Mouse (Mus musculus) thymus, postnatal 4 days (tissue): ENCODE results near the gene Rnft2.

ENCODE experiments used
- DNase-seq: peaks from one replicate; pipeline ENCODE4 v3.0.0; 2021

Gene Rnft2

GRCm38 (mm10) chr5:118171665-118172064, 73.3 kb downstream of the Rnft2 start:
- peak; percentile 38 for DNase-seq

- peak; percentile 56 for DNase-seq
Observed at GRCm38 (mm10) chr5:118170888-118171529, 73.9 kb downstream of the Rnft2 start.

DNA sequence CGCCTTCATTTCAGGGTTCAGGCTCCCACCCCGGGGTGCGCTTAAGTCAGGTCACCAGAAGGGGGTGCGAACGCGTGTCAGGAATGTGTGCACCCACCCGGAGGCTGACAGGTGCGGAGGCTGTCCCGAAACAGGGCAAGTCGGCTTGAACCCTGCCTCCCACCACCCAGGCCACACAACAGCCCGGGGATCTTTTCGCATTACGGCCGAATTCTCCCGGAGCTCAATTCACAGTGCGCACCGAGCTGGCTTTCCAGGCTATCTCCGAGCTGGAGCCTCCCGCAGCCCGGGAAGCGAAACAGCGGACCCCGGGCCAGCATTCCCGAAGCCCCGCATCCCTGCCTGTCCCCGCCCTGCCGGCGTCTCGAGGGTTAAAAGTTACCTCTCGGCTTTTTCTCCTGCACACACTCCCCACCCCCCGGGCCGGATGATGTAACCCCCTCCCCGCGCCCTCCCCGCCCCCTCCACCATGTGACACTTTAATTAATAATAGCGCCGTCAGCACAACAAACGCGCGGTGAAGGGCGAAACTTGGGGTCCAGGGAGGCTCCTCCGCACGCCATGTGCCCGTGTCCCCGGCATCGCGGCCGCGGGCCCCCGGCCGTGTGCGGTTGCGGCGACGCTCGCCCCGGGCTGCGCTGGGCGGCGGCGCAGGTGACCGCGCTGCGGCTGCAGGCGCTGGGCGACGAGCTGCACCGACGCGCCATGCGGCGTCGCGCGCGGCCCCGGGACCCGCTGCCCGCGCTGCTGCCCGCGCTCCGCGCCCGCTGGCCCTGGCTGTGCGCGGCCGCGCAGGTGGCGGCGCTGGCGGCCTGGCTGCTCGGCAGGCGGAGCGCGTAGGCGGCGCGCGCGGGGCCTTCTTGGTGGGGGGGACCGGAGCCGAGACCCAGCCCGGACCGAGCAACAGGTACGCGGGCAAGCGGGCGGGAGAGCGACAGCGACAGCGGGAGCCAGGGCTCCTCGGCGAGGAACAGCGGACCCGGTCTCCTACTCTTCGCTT, 75.4 kb downstream of the Rnft2 start:
- peak; percentile 69 for DNase-seq

DNA sequence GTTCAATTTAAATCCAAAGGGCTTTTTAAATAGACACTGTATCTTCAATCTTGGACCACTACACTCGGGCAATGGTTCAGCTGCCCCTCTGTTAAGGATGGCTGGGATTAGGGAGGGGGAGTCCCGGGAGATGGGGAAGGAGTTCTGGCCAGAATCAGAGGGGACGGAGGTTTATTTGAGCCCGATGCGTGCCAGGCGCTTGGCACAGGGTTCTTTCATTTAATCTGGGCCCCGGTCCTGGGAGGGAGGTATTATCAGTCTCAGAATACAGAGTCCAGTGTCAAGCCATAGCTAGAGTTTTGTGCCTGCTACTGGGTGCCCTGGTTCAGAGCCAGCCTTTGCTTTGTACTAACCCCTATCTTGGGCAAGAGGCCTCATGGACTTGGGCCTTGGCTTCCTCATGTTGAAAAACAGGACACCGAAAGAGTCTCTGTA, 77.3 kb downstream of the Rnft2 start:
- DNase-seq: no peak

DNA sequence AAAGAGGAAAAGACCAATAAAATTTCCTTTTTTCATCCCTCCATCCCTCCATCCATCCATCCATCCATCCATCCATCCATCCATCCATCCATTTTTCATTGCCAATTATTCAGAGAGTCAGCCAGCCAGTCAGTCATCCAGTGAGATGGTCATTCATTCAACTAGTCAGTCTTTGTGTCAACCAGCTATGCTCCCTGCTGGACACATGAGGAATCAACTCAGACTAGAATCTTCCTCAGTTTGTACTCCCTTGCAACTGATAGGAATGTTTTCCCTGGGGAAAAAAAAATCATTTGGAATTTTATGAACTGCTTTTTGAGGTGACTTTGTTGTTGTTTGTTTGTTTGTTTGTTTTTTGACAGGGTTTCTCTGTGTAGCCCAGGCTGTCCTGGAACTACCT, 79.5 kb downstream of the Rnft2 start:
- no peak for DNase-seq

DNA sequence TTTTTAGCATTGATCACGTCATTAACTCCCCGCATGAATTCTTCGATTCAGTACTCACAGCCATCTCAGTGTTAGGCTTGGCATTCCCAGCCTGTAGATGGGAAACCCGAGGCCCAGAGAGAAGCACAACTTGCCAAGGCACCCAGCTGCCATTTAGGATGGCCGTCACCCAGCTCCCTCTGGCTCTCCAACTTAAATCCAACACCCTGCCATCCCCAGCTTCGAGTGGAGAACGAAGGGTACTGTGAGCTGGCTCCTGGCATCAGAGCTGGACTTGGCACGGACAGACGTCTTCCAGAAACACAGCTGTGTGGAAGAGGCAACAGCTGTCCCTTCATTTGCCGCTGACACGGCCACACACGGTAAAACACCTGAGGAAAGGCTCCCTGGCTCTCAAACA, 80.3 kb downstream of the Rnft2 start, which contains the start of gene Hrk:
Gene Hrk (plus strand): TSS at position 68 of the 400 bp plus-strand sequence.
- DNase-seq: no peak

GRCm38 (mm10) chr5:118160691-118161090, 84.2 kb downstream of the Rnft2 start:
- DNase-seq: no peak

DNA sequence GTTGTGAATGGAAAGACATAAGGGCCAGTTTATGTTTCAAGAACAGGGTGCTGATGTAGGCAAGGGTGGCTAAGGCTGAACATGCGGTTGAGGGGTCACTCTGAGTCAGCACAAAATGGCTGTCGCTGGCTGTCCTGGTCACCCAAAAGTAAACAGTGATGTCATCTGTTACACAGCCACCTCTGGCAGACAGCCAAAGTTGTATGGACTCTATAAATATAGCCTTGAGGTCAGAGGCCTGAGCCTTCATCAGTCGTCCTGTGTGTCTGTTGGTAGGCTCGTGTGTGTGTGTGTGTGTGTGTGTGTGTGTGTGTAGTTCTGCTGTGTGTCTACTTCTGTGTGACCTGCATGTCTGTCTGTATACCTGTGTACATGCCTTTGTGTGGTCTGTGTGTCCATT, 87.9 kb downstream of the Rnft2 start:
- no peak for DNase-seq

- no peak for DNase-seq
Observed at GRCm38 (mm10) chr5:118155565-118155947, 89.4 kb downstream of the Rnft2 start.

DNA sequence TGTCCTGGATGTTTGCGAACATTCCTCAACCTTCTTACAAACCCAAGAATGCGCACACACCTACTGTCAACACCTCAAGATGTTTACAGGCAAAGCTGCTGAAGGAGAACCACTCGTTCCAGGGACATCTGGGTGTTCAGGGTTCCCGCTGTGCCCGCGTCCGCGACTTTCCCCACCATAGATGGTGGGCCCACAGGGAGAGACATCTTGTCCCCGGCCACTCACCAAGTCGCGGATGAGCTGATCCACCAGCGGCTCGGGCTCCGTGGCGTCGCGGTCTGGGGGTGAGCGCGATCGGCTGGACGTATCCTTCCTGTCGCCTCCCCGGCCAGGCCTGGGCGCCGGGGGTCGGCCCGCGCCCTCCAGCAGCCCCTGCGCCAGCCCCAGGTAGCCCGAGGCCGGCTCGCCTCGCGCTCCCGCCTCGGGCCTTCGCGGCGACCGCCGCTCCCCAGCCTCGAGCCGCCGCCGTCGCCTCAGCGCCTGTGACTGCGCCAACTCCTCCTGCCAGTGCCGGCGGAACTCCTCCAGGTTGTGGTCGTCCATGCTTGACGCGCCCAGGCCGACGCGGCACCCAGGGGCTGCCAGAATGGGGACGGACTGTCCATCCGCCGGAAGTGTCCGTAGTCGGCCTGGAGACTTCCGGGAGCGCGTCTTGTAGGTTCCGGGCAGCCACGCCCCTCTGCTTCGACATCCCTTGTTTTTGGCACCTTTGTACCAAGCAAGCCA, 89.9 kb downstream of the Rnft2 start, which contains the start of gene Fbxw8:
Gene Fbxw8 (minus strand): TSS at position 626 of the 726 bp plus-strand sequence.
- DNase-seq: peak; percentile 62

GRCm38 (mm10) chr5:118149711-118150110, 95.2 kb downstream of the Rnft2 start:
- no peak for DNase-seq

DNA sequence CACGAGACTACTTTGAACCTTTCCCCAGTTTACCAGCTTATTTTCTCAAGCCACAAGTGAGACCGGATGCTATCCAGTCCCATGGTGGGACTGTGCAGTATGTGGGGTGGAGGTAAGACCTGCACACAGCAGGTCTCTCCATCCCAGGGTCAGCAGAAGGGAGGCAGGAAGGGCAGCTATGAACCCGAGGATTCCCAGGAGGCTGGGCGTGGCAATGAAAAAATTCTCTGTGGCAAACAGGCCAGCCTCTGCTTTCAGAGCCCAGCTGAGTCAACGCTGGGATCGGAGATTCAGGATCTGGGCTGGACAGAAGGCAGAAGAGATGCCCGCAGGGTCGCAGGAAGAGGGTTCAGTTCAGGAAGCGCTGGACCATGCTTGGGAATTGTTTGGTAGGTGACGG, 97.7 kb downstream of the Rnft2 start:
- no peak for DNase-seq

GRCm38 (mm10) chr5:118145999-118146679, 98.8 kb downstream of the Rnft2 start:
- no peak for DNase-seq

DNA sequence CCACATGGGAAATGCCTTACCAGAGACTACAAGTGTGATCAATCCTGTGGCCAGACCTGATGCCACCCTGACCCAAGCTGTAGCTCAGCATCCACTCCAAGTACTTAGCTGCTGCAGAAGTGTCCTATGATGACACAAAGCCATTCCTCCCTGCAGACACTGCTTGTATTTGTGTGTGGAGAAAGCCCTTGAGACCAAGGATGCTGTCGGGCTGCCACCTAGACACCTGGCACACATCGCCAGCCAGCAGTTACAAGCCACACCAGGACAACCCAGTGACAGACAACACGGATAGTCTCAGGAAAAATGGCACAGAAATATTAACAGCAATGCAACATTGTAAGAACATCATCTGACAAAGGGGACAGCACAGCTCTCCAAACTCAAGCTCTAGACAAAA, 99.5 kb downstream of the Rnft2 start:
- no peak for DNase-seq

DNA sequence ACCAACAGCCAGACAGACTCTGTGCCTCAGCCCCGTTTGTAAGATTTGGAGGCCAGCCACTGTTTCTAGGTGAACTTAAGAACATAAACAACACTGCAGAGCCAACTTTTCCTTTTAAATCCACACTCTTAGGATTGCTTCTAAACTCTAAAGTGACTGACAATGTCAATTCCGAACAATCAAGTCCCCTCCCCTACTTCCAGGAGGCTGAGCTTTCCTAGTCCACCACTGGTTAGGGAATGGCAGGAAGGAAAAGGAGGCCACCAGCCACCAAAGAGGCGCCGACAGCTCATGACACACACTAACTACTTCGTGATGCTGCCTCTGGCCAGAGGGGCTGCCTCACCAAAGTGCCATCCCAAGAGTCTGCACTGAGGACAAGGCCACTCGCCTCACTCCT, 100.1 kb downstream of the Rnft2 start:
- DNase-seq: no peak

- DNase-seq: no peak
Observed at GRCm38 (mm10) chr5:118144327-118144726, 100.6 kb downstream of the Rnft2 start.

GRCm38 (mm10) chr5:118143211-118144026, 101.5 kb downstream of the Rnft2 start:
- no peak for DNase-seq

- DNase-seq: no peak
Observed at GRCm38 (mm10) chr5:118142471-118142870, 102.4 kb downstream of the Rnft2 start.
